Mouse (Mus musculus) common myeloid progenitor, adult 5-6 weeks (primary cell): ENCODE data around the gene Crisp2. TPM values are rescaled to one million over a fixed set of nuclear protein-coding genes. Genes with fewer than 3 reads are reported as not detected.

ENCODE experiments used
- ATAC-seq: replicated peaks from 2 replicates; pipeline ENCODE4 v1.8.0; 2016; ENCODE audit warnings: low read depth, mild to moderate bottlenecking, moderate TSS enrichment, inconsistent platforms; ENCODE audit not compliant: poor library complexity, severe bottlenecking
- total RNA-seq: library from RNA; stranded (forward); fragments of 200-1000, 187-1606 nt; gene quantifications from 2 replicates; pipeline ENCODE4 v1.2.3, GENCODE M21; 2017

Crisp2 gene
- total RNA-seq = not detected in 2 replicates

- ATAC-seq = peak; percentile 15
Measured at GRCm38 (mm10) chr17:40806953-40807572, at the start of gene Crisp2. Gene Crisp2, minus strand, starts transcription at chr17:40807003.

- ATAC-seq = peak; percentile 60; the same call in 1 of the 2 replicates
Measured at GRCm38 (mm10) chr17:40855065-40855464, 48.3 kb upstream of the Crisp2 start.

- peak; percentile 97 for ATAC-seq
Measured at GRCm38 (mm10) chr17:40837308-40837707, 30.5 kb upstream of the Crisp2 start.

GRCm38 (mm10) chr17:40831870-40832269, 25.1 kb upstream of the Crisp2 start:
- ATAC-seq = peak; percentile 72; the same call in 1 of the 2 replicates

GRCm38 (mm10) chr17:40824549-40824948, 17.7 kb upstream of the Crisp2 start:
- peak; percentile 91 for ATAC-seq

GRCm38 (mm10) chr17:40823817-40824216, 17.0 kb upstream of the Crisp2 start:
- peak; percentile 54 for ATAC-seq

- no peak for ATAC-seq
Measured at GRCm38 (mm10) chr17:40821477-40821876, 14.7 kb upstream of the Crisp2 start.

GRCm38 (mm10) chr17:40817340-40817943, 10.6 kb upstream of the Crisp2 start:
- ATAC-seq = no peak

GRCm38 (mm10) chr17:40812259-40812658, 5.5 kb upstream of the Crisp2 start:
- no peak for ATAC-seq

- ATAC-seq = no peak
Measured at GRCm38 (mm10) chr17:40811560-40811959, 4.8 kb upstream of the Crisp2 start.

GRCm38 (mm10) chr17:40810934-40811333, 4.1 kb upstream of the Crisp2 start, which contains the start of gene Rhag:
Gene Rhag, plus strand, starts transcription at chr17:40811126.
- peak; percentile 55 for ATAC-seq

- no peak for ATAC-seq
Measured at GRCm38 (mm10) chr17:40808071-40808470, 1.3 kb upstream of the Crisp2 start.

- ATAC-seq = peak; percentile 96
Measured at GRCm38 (mm10) chr17:40806550-40806949, 253 bp downstream of the Crisp2 start.

- ATAC-seq = no peak
Measured at GRCm38 (mm10) chr17:40802707-40803340, 4.0 kb downstream of the Crisp2 start.

- peak; percentile 95 for ATAC-seq
Measured at GRCm38 (mm10) chr17:40793921-40794854, 12.6 kb downstream of the Crisp2 start.

- peak; percentile 90 for ATAC-seq
Measured at GRCm38 (mm10) chr17:40789877-40790276, 16.9 kb downstream of the Crisp2 start.

GRCm38 (mm10) chr17:40767120-40767519, 39.7 kb downstream of the Crisp2 start:
- no peak for ATAC-seq

- ATAC-seq = peak; percentile 79
Measured at GRCm38 (mm10) chr17:40763662-40764061, 43.1 kb downstream of the Crisp2 start.

- no peak for ATAC-seq
Measured at GRCm38 (mm10) chr17:40731724-40732123, 75.1 kb downstream of the Crisp2 start.

- ATAC-seq = no peak
Measured at GRCm38 (mm10) chr17:40731296-40731695, 75.5 kb downstream of the Crisp2 start.
